Mouse (Mus musculus) spleen, postnatal 4 days (tissue): ENCODE measurements around the gene Peak1.
A peak's percentile ranks its signal among the peaks of the same experiment; 100 is the strongest.
"Not testable (repeated sequence)": the region's sequence is repeated elsewhere in the genome, so short reads cannot be mapped to it uniquely, and the experiment has no call there.

Experiments used
- DNase-seq, 2 experiments: peaks; one replicate each; pipeline ENCODE4 v3.0.0; 2022; ENCODE audit warnings: low spot score in 2 of 2

The Peak1 gene

GRCm38 (mm10) chr9:56417948-56418737, at the start of gene Peak1, which contains the start of gene Hmg20a:
Peak1 (minus strand) TSS chr9:56418067.
Hmg20a (plus strand) TSS chr9:56418609.
- peak; percentile 99 to 100 for DNase-seq

GRCm38 (mm10) chr9:56466251-56466650, 48.4 kb upstream of the Peak1 start:
- no peak for DNase-seq

GRCm38 (mm10) chr9:56464863-56465654, 47.2 kb upstream of the Peak1 start:
- peak in 1 of 2 experiments; percentile 23 for DNase-seq

GRCm38 (mm10) chr9:56463686-56464515, 46.0 kb upstream of the Peak1 start:
- no peak for DNase-seq

- no peak for DNase-seq
Observed at GRCm38 (mm10) chr9:56463046-56463445, 45.2 kb upstream of the Peak1 start.

- no peak for DNase-seq
Observed at GRCm38 (mm10) chr9:56462606-56463005, 44.7 kb upstream of the Peak1 start.

- no peak for DNase-seq
Observed at GRCm38 (mm10) chr9:56460987-56461386, 43.1 kb upstream of the Peak1 start.

- DNase-seq: no peak
Observed at GRCm38 (mm10) chr9:56456426-56456825, 38.6 kb upstream of the Peak1 start.

- DNase-seq: no peak
Observed at GRCm38 (mm10) chr9:56453038-56453815, 35.4 kb upstream of the Peak1 start.

GRCm38 (mm10) chr9:56451570-56451969, 33.7 kb upstream of the Peak1 start:
- no peak for DNase-seq

- DNase-seq: no peak
Observed at GRCm38 (mm10) chr9:56439699-56440098, 21.8 kb upstream of the Peak1 start.

- not testable (repeated sequence) for DNase-seq
Observed at GRCm38 (mm10) chr9:56437300-56437892, 19.5 kb upstream of the Peak1 start.

GRCm38 (mm10) chr9:56435821-56436526, 18.1 kb upstream of the Peak1 start:
- no peak for DNase-seq

GRCm38 (mm10) chr9:56424861-56425260, 7.0 kb upstream of the Peak1 start:
- DNase-seq: no peak

GRCm38 (mm10) chr9:56421991-56422390, 4.1 kb upstream of the Peak1 start:
- DNase-seq: no peak

GRCm38 (mm10) chr9:56420892-56421601, 3.2 kb upstream of the Peak1 start:
- DNase-seq: no peak

GRCm38 (mm10) chr9:56420236-56420635, 2.4 kb upstream of the Peak1 start:
- DNase-seq: no peak

- DNase-seq: peak; percentile 74 to 81
Observed at GRCm38 (mm10) chr9:56418738-56419239, 922 bp upstream of the Peak1 start.

- DNase-seq: peak; percentile 80 to 89
Observed at GRCm38 (mm10) chr9:56417415-56417947, 386 bp downstream of the Peak1 start.
